In genomic region chr5:31324085-31324484, GRCm38 (mm10) we compare ENCODE assay signal across 25 mouse cellular contexts. TPM values are rescaled to one million over a fixed set of nuclear protein-coding genes. Genes with fewer than 3 reads are reported as not detected.
DNase-seq lines count a peak whose midpoint lies in the region; TF ChIP-seq lines count a peak whose summit lies in the region.
"Had no signal": no experiment of that assay in that cellular context is flagged by ENCODE, and none has a peak within 500 bp of the region (broad histone marks: within the 10 kb centered on the region; RNA-seq: fewer than 3 reads in every experiment).

No protein-coding gene starts in this region.

- peak; percentile 29 for DNase-seq in heart, adult 11 months
- no peak for DNase-seq in heart, postnatal 14 days
- DNase-seq in B cell, adult 2 months, result peak; percentile 12 to 16
- DNase-seq in splenic B cell, adult 2 months (ENCODE audit: low read depth, low spot score), result peak; percentile 18
- no peak for DNase-seq in kidney, adult 2 months
- DNase-seq in right cerebral cortex, postnatal 25 days, result no peak
- DNase-seq: adrenal gland, adult 2 months; adrenal gland, postnatal 10 days; adrenal gland, postnatal 25 days; cerebellum, adult 11 months; cerebellum, adult 18-20 months; cerebellum, adult 8-10 months; cerebellum, adult 9-11 months; cerebellum, postnatal 14 days; cerebellum, postnatal 36 days; embryo, embryonic 11 days had no signal

- H3K27me3 ChIP-seq in splenic B cell, adult 2 months (ENCODE audit: control insufficient read depth, insufficient read depth, low read length, poor library complexity, severe bottlenecking), result no peaks in the 10 kb centered on the region
- no peaks in the 10 kb centered on the region; the same call in 1 of the 2 replicates for H3K27me3 ChIP-seq in kidney, adult 2 months (replicated peaks; ENCODE audit: control insufficient read depth, insufficient read depth, low read length)
- H3K27me3 ChIP-seq: embryonic facial prominence, embryonic 12.5 days; embryonic facial prominence, embryonic 15.5 days; forebrain, embryonic 12.5 days had no signal

- no peak overlapping the region for H3K4me3 ChIP-seq in kidney, adult 2 months (ENCODE audit: insufficient read depth, low read depth, low read length)
- H3K4me3 ChIP-seq: embryonic facial prominence, embryonic 12.5 days; embryonic facial prominence, embryonic 15.5 days; erythroblast, embryonic 14.5 days; forebrain, embryonic 10.5 days; forebrain, embryonic 12.5 days had no signal

- no peaks in the 10 kb centered on the region for H3K36me3 ChIP-seq in splenic B cell, adult 2 months (ENCODE audit: control insufficient read depth, insufficient read depth, low read length, poor library complexity, severe bottlenecking)
- no peaks in the 10 kb centered on the region for H3K36me3 ChIP-seq in kidney, adult 2 months (ENCODE audit: control insufficient read depth, insufficient read depth, low read length)
- H3K36me3 ChIP-seq: embryonic facial prominence, embryonic 12.5 days; embryonic facial prominence, embryonic 15.5 days; forebrain, embryonic 10.5 days; forebrain, embryonic 12.5 days had no signal

- no peak overlapping the region for H3K27ac ChIP-seq in kidney, adult 2 months (ENCODE audit: insufficient read depth, low read depth, low read length)
- H3K27ac ChIP-seq: embryonic facial prominence, embryonic 12.5 days; embryonic facial prominence, embryonic 15.5 days; forebrain, embryonic 10.5 days; forebrain, embryonic 12.5 days had no signal

- H3K4me1 ChIP-seq in kidney, adult 2 months (ENCODE audit: control insufficient read depth, insufficient read depth, low read length), result no peaks in the 10 kb centered on the region
- H3K4me1 ChIP-seq: embryonic facial prominence, embryonic 12.5 days; embryonic facial prominence, embryonic 15.5 days; forebrain, embryonic 10.5 days; forebrain, embryonic 12.5 days had no signal

- 62% methylated on average over 3 of the region's 3 CpGs for WGBS in kidney, adult 2 months

- TF ChIP-seq POLR2A in kidney, adult 2 months (IDR thresholded peaks at IDR 0.05; ENCODE audit: low read depth, low read length), result no peak

- TF ChIP-seq CTCF in kidney, adult 2 months (conservative IDR thresholded peaks at IDR 0.05; ENCODE audit: insufficient read depth, insufficient read length, low read depth, low read length), result no peak

- intact Hi-C loops in heart, postnatal 14 days (cut with DNase I), result loop anchor here (10.0 kb wide), 1 partner anchor 139 kb away; the partner anchor contains the start of gene Gtf3c2

RNA-seq across cellular contexts. Expression of gene Gckr, which starts 26.8 kb away (rescaled TPM):
- not detected for total RNA-seq in heart, postnatal 14 days (2021)
- 0.09 and 0.38 TPM in 2 replicates for polyA plus RNA-seq in kidney, adult 2 months (2012; rRNA removed)
- total RNA-seq: common myeloid progenitor, adult 5-6 weeks had no signal
- polyA plus RNA-seq: C2C12; erythroblast, embryonic 14.5 days; forebrain, embryonic 12.5 days; forebrain, embryonic 14.5 days had no signal

RNA-seq across cellular contexts. Expression of gene Fndc4, which starts 28.2 kb away (rescaled TPM):
- 1 to 10 TPM; 2.4 to 5.0 TPM for total RNA-seq in heart, postnatal 14 days (2021)
- polyA plus RNA-seq in kidney, adult 2 months (2012; rRNA removed), result 8.8 and 14.0 TPM in 2 replicates
- total RNA-seq: common myeloid progenitor, adult 5-6 weeks; MEL had no signal
- polyA plus RNA-seq: erythroblast, embryonic 14.5 days had no signal

RNA-seq across cellular contexts. Expression of gene Ift172, which starts 33.2 kb away (rescaled TPM):
- 10 to 100 TPM; 37.2 to 42.3 TPM for total RNA-seq in heart, postnatal 14 days (2021)
- 33.2 and 34.2 TPM in 2 replicates for polyA plus RNA-seq in kidney, adult 2 months (2012; rRNA removed)

Comparison
In these comparisons a context has a peak if more than half of its experiments do, and no peak if none do; other contexts are left out.
1. DNase-seq: peak in heart, adult 11 months (single experiment), B cell, adult 2 months (2 of 2) and splenic B cell, adult 2 months (single experiment); none in heart, postnatal 14 days (0 of 2), kidney, adult 2 months (single experiment) and right cerebral cortex, postnatal 25 days (single experiment).